Comparison of ENCODE assay signal across 8 mouse cellular contexts in the genomic region with DNA sequence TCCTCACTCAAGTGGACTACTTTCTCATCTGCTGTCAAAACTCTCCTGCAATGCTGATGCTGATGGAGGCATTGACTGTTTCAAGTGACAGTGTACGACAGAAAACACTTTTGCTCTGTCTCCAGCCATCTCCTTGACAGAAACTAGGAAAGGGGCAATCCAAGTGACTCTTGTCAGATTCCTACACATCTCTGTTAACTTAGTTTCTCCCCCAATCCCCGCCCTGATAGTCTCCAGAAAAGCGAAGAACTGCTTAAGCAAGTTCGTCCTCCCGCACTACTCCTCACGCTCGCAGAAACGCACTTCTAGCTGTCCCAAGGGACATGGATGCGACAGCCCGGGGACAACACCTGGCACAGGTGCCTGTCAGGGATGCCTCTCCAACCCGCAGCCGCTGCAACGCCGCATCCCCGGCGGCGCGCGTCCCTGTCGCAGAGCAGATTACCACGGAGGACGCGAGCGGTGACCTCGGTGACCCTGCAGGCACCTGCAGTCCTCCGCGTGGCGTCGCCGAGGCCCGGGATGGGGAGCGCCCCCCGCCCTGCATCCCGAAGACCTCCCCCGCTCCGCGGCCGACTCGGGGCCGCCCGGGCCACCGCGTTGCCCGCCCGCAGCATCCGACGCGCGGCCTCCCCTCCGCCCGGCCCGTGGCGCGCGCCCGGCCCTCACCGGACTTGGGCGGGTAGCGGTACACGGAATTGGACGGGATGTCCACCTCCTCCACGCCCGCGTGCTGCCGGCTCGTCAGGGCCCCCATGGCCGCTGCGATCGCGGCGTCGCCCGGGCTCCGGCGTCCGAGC. TPM values are rescaled to one million over a fixed set of nuclear protein-coding genes. Genes with fewer than 3 reads are reported as not detected.
A peak's percentile ranks its signal among the peaks of the same experiment; 100 is the strongest.
DNase-seq lines count a peak whose midpoint lies in the region; ATAC-seq and TF ChIP-seq lines count a peak whose summit lies in the region.

No protein-coding gene starts in this region.

- 4% methylated on average over 76 of the region's 76 CpGs for WGBS in kidney, adult 2 months
- WGBS in embryonic facial prominence, embryonic 11.5 days, result under 1% methylated on average over 75 of the region's 76 CpGs
- under 1% methylated on average over 59 of the region's 76 CpGs for WGBS in hindbrain, embryonic 14.5 days
- under 1% methylated on average over 76 of the region's 76 CpGs for WGBS in stomach, embryonic 15.5 days

- no peak for DNase-seq in kidney, adult 2 months
- DNase-seq in kidney, adult 18-20 months, result no peak
- DNase-seq in ES-E14 (ENCODE audit: low read depth, low spot score), result no peak
- peak; percentile 21 for DNase-seq in embryonic facial prominence, embryonic 11.5 days (ENCODE audit: low spot score)
- no peak for DNase-seq in hindbrain, embryonic 14.5 days (ENCODE audit: low spot score)

- no peaks in the 10 kb centered on the region for H3K9me3 ChIP-seq in ES-E14 (ENCODE audit: control insufficient read depth, insufficient read depth, low read depth, low read length)
- H3K9me3 ChIP-seq in embryonic facial prominence, embryonic 11.5 days (replicated peaks; ENCODE audit: control insufficient read depth, low read length), result no peaks in the 10 kb centered on the region
- H3K9me3 ChIP-seq in hindbrain, embryonic 14.5 days (ENCODE audit: control insufficient read depth, low read length), result no peaks in the 10 kb centered on the region
- H3K9me3 ChIP-seq in stomach, embryonic 15.5 days, result no peaks in the 10 kb centered on the region

- no peaks in the 10 kb centered on the region for H3K4me1 ChIP-seq in kidney, adult 2 months (ENCODE audit: control insufficient read depth, insufficient read depth, low read length)
- peaks cover 4 to 6% of the 10 kb centered on the region in 2 experiments; a peak in 2 of 4 replicates for H3K4me1 ChIP-seq in ES-E14 (ENCODE audit: control insufficient read depth in 2 of 2, insufficient read depth in 2 of 2, low read length in 2 of 2, poor library complexity in 1 of 2)
- peaks cover 3% of the 10 kb centered on the region; the same call in 1 of the 2 replicates for H3K4me1 ChIP-seq in embryonic facial prominence, embryonic 11.5 days (ENCODE audit: control insufficient read depth, insufficient read depth, low read length)
- H3K4me1 ChIP-seq in hindbrain, embryonic 14.5 days (replicated peaks; ENCODE audit: control insufficient read depth, insufficient read depth, low read length), result peaks cover 15% of the 10 kb centered on the region
- H3K4me1 ChIP-seq in stomach, embryonic 15.5 days, result peaks cover 13% of the 10 kb centered on the region

- peak overlapping the region; percentile 85 for H3K9ac ChIP-seq in ES-E14 (ENCODE audit: insufficient read depth, low read depth, low read length, poor library complexity, severe bottlenecking)
- peak overlapping the region; percentile 93 for H3K9ac ChIP-seq in embryonic facial prominence, embryonic 11.5 days (replicated peaks; ENCODE audit: low read length)
- peak overlapping the region; percentile 95 for H3K9ac ChIP-seq in hindbrain, embryonic 14.5 days
- H3K9ac ChIP-seq in stomach, embryonic 15.5 days, result peak overlapping the region; percentile 65

- H3K36me3 ChIP-seq in kidney, adult 2 months (ENCODE audit: control insufficient read depth, insufficient read depth, low read length), result no peaks in the 10 kb centered on the region
- no peaks in the 10 kb centered on the region for H3K36me3 ChIP-seq in ES-E14 (ENCODE audit: control insufficient read depth, insufficient read depth, low read length, poor library complexity, severe bottlenecking)
- no peaks in the 10 kb centered on the region for H3K36me3 ChIP-seq in embryonic facial prominence, embryonic 11.5 days (replicated peaks; ENCODE audit: control insufficient read depth, insufficient read depth, low read depth, low read length)
- no peaks in the 10 kb centered on the region for H3K36me3 ChIP-seq in hindbrain, embryonic 14.5 days (replicated peaks; ENCODE audit: control insufficient read depth, insufficient read depth)
- no peaks in the 10 kb centered on the region for H3K36me3 ChIP-seq in stomach, embryonic 15.5 days

- no peak overlapping the region for H3K27ac ChIP-seq in kidney, adult 2 months (ENCODE audit: insufficient read depth, low read depth, low read length)
- H3K27ac ChIP-seq in ES-E14 (ENCODE audit: insufficient read depth, low read depth, low read length, poor library complexity, severe bottlenecking), result no peak overlapping the region
- H3K27ac ChIP-seq in embryonic facial prominence, embryonic 11.5 days (replicated peaks; ENCODE audit: low read depth, low read length), result 0 out of 2 replicates have a peak overlapping the region, but pooled peaks have one; percentile 28
- peak overlapping the region; percentile 97 for H3K27ac ChIP-seq in hindbrain, embryonic 14.5 days
- no peak overlapping the region for H3K27ac ChIP-seq in stomach, embryonic 15.5 days

- in situ Hi-C loops in ES-E14 (cut with MboI; ENCODE audit: low sequenced_read_pairs in 2 of 2, unreplicated experiment in 2 of 2), result no loop called here

- TF ChIP-seq CTCF in kidney, adult 2 months (conservative IDR thresholded peaks at IDR 0.05; ENCODE audit: insufficient read depth, insufficient read length, low read depth, low read length), result no peak

- peak; percentile 47; the same call in 1 of the 2 replicates for ATAC-seq in embryonic facial prominence, embryonic 11.5 days (replicated peaks; ENCODE audit: insufficient number of reproducible peaks, low FRiP score, low TSS enrichment, low read depth)
- peak; percentile 47 for ATAC-seq in hindbrain, embryonic 14.5 days (ENCODE audit: low FRiP score)
- ATAC-seq in megakaryocyte progenitor cell, adult 5-6 weeks (replicated peaks; ENCODE audit: poor library complexity), result 0 out of 2 replicates have a peak, but pooled peaks have one; percentile 6
- peak; percentile 25; the same call in 1 of the 2 replicates for ATAC-seq in stomach, embryonic 15.5 days (ENCODE audit: insufficient read depth, low FRiP score, low read depth)
- ATAC-seq in megakaryocyte-erythroid progenitor cell, adult 5-6 weeks (replicated peaks; ENCODE audit: low FRiP score, low TSS enrichment, poor library complexity, severe bottlenecking), result no peak

- no peaks in the 10 kb centered on the region for H3K27me3 ChIP-seq in kidney, adult 2 months (replicated peaks; ENCODE audit: control insufficient read depth, insufficient read depth, low read length)
- H3K27me3 ChIP-seq in embryonic facial prominence, embryonic 11.5 days (ENCODE audit: control insufficient read depth, insufficient read depth, low read length), result no peaks in the 10 kb centered on the region
- H3K27me3 ChIP-seq in hindbrain, embryonic 14.5 days (ENCODE audit: control insufficient read depth, insufficient read depth, low read length), result no peaks in the 10 kb centered on the region
- H3K27me3 ChIP-seq in stomach, embryonic 15.5 days (replicated peaks), result no peaks in the 10 kb centered on the region

- peak overlapping the region; percentile 100 for H3K4me2 ChIP-seq in embryonic facial prominence, embryonic 11.5 days (ENCODE audit: low read depth, low read length)
- peak overlapping the region; percentile 74 for H3K4me2 ChIP-seq in hindbrain, embryonic 14.5 days (replicated peaks)
- H3K4me2 ChIP-seq in stomach, embryonic 15.5 days, result peak overlapping the region; percentile 95

- H3K4me3 ChIP-seq in kidney, adult 2 months (ENCODE audit: insufficient read depth, low read depth, low read length), result peak overlapping the region; percentile 56
- peak overlapping the region; percentile 75 to 89 for H3K4me3 ChIP-seq in ES-E14 (ENCODE audit: insufficient read depth in 1 of 2, low read depth in 1 of 2, low read length in 2 of 2, poor library complexity in 1 of 2, severe bottlenecking in 1 of 2)
- H3K4me3 ChIP-seq in embryonic facial prominence, embryonic 11.5 days (ENCODE audit: low read depth, low read length), result peak overlapping the region; percentile 81
- H3K4me3 ChIP-seq in hindbrain, embryonic 14.5 days (replicated peaks; ENCODE audit: low read length), result peak overlapping the region; percentile 88
- peak overlapping the region; percentile 74 for H3K4me3 ChIP-seq in stomach, embryonic 15.5 days (replicated peaks)

- TF ChIP-seq POLR2A in kidney, adult 2 months (IDR thresholded peaks at IDR 0.05; ENCODE audit: low read depth, low read length), result no peak

RNA-seq across cellular contexts. Expression of gene Rnf157, which starts 0.6 kb away (rescaled TPM):
- 2.5 and 2.9 TPM in 2 replicates for polyA plus RNA-seq in kidney, adult 2 months (2012; rRNA removed)
- 3.7 and 6.1 TPM in 2 replicates for total RNA-seq in ES-E14 (2012; rRNA removed)
- polyA plus RNA-seq in embryonic facial prominence, embryonic 11.5 days (2014; fragmentation: Nextera tagmentation; extraction: Ambion mirVana), result 15.8 and 15.9 TPM in 2 replicates
- 68.5 and 75.5 TPM in 2 replicates for polyA plus RNA-seq in hindbrain, embryonic 14.5 days (2014; fragmentation: Nextera tagmentation; extraction: Ambion mirVana)
- 7.1 and 7.6 TPM in 2 replicates for total RNA-seq in megakaryocyte progenitor cell, adult 5-6 weeks (2015)
- 5.5 and 7.6 TPM in 2 replicates for total RNA-seq in megakaryocyte progenitor cell, adult 5-6 weeks (2017)
- polyA plus RNA-seq in stomach, embryonic 15.5 days (2015; fragmentation: Nextera tagmentation; extraction: Ambion mirVana), result 13.5 and 14.5 TPM in 2 replicates
- total RNA-seq in megakaryocyte-erythroid progenitor cell, adult 5-6 weeks (2014; fragmentation: Nextera tagmentation), result 8.1 and 12.1 TPM in 2 replicates
- 2.7 and 11.3 TPM in 2 replicates for total RNA-seq in megakaryocyte-erythroid progenitor cell, adult 5-6 weeks (2017)

RNA-seq across cellular contexts. Expression of gene Ubald2, which starts 21.7 kb away (rescaled TPM):
- polyA plus RNA-seq in kidney, adult 2 months (2012; rRNA removed), result 195 and 211 TPM in 2 replicates
- total RNA-seq in ES-E14 (2012; rRNA removed), result 106 and 117 TPM in 2 replicates
- polyA plus RNA-seq in embryonic facial prominence, embryonic 11.5 days (2014; fragmentation: Nextera tagmentation; extraction: Ambion mirVana), result 63.6 and 68.4 TPM in 2 replicates
- polyA plus RNA-seq in hindbrain, embryonic 14.5 days (2014; fragmentation: Nextera tagmentation; extraction: Ambion mirVana), result 61.4 and 67.6 TPM in 2 replicates
- total RNA-seq in megakaryocyte progenitor cell, adult 5-6 weeks (2015), result 74.1 and 75.9 TPM in 2 replicates
- total RNA-seq in megakaryocyte progenitor cell, adult 5-6 weeks (2017), result 71.7 and 76.0 TPM in 2 replicates
- polyA plus RNA-seq in stomach, embryonic 15.5 days (2015; fragmentation: Nextera tagmentation; extraction: Ambion mirVana), result 37.7 and 37.9 TPM in 2 replicates
- total RNA-seq in megakaryocyte-erythroid progenitor cell, adult 5-6 weeks (2014; fragmentation: Nextera tagmentation), result 68.8 and 89.9 TPM in 2 replicates
- total RNA-seq in megakaryocyte-erythroid progenitor cell, adult 5-6 weeks (2017), result 65.8 and 93.3 TPM in 2 replicates

RNA-seq across cellular contexts. Expression of gene Qrich2, which starts 53.8 kb away (rescaled TPM):
- polyA plus RNA-seq in kidney, adult 2 months (2012; rRNA removed), result 0.08 and 0.24 TPM in 2 replicates
- total RNA-seq in ES-E14 (2012; rRNA removed), result 0.22 and 0.37 TPM in 2 replicates
- 0.31 TPM in 1 of 2 replicates, not detected in the other for polyA plus RNA-seq in embryonic facial prominence, embryonic 11.5 days (2014; fragmentation: Nextera tagmentation; extraction: Ambion mirVana)
- 0.09 TPM in 1 of 2 replicates, not detected in the other for polyA plus RNA-seq in hindbrain, embryonic 14.5 days (2014; fragmentation: Nextera tagmentation; extraction: Ambion mirVana)
- not detected in 2 replicates for total RNA-seq in megakaryocyte progenitor cell, adult 5-6 weeks (2015)
- total RNA-seq in megakaryocyte progenitor cell, adult 5-6 weeks (2017), result 0.07 TPM in 1 of 2 replicates, not detected in the other
- 0.46 and 0.50 TPM in 2 replicates for polyA plus RNA-seq in stomach, embryonic 15.5 days (2015; fragmentation: Nextera tagmentation; extraction: Ambion mirVana)
- total RNA-seq in megakaryocyte-erythroid progenitor cell, adult 5-6 weeks (2014; fragmentation: Nextera tagmentation), result not detected in 2 replicates
- not detected in 2 replicates for total RNA-seq in megakaryocyte-erythroid progenitor cell, adult 5-6 weeks (2017)

Comparison
In these comparisons a context has a peak if more than half of its experiments do, and no peak if none do; other contexts are left out.
1. H3K27ac ChIP-seq: peak in embryonic facial prominence, embryonic 11.5 days (single experiment) and hindbrain, embryonic 14.5 days (single experiment); none in kidney, adult 2 months (single experiment), ES-E14 (single experiment) and stomach, embryonic 15.5 days (single experiment).
2. Peak in every context shown above with its lines, with median percentiles within 50 percentile points of each other: H3K4me3 ChIP-seq, H3K9ac ChIP-seq and H3K4me2 ChIP-seq.